Mouse (Mus musculus): Measurements from ENCODE around the gene Fgf5.

DNA sequence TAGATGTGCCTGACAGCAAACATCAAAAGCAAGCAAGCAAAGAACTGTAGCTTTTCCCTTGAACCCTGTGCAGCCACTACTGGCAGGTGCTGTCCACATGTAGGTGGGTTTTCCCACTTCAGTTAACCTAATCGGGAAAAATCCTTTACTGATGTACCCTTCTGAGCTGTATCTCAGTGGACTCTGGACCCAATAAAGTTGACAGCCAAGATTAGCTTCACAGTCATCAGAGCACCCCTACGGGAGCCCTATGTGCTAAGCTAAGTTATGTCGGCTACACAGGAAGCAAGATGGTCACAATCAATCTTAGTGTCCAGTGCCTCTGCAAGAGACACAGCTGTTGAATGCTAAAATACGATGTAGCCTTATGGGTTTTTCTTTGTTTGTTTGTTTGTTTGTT is 46.1 kb downstream of the Fgf5 start:
- TF ChIP-seq CTCF (IDR thresholded peaks at IDR 0.05; ENCODE audit: low read depth, low read length) (no peak), POLR2A (IDR thresholded peaks at IDR 0.05; ENCODE audit: borderline replicate concordance, low read depth, low read length) (no peak)

Data from bone marrow macrophage, adult 2 months (primary cell).